21 mouse cellular contexts compared by ENCODE assay signal in genomic region chr11:32488344-32488743, GRCm38 (mm10). TPM values are rescaled to one million over a fixed set of nuclear protein-coding genes. Genes with fewer than 3 reads are reported as not detected.
DNase-seq lines count a peak whose midpoint lies in the region; ATAC-seq and TF ChIP-seq lines count a peak whose summit lies in the region.
"Had no signal": no experiment of that assay in that cellular context is flagged by ENCODE, and none has a peak within 500 bp of the region (broad histone marks: within the 10 kb centered on the region; RNA-seq: fewer than 3 reads in every experiment).

No protein-coding gene starts in this region.

- TF ChIP-seq POLR2A in spleen, adult 2 months (IDR thresholded peaks at IDR 0.05; ENCODE audit: low read depth, low read length), result no peak

- no peak overlapping the region for H3K4me3 ChIP-seq in kidney, postnatal 0 days (replicated peaks; ENCODE audit: low read depth, low read length)
- no peak overlapping the region for H3K4me3 ChIP-seq in spleen, adult 2 months (ENCODE audit: extremely low read depth, insufficient read depth, insufficient read length)
- H3K4me3 ChIP-seq in embryonic facial prominence, embryonic 14.5 days (ENCODE audit: low read depth, low read length), result no peak overlapping the region
- no peak overlapping the region for H3K4me3 ChIP-seq in forebrain, embryonic 11.5 days (ENCODE audit: low read depth, low read length)
- H3K4me3 ChIP-seq: hindbrain, embryonic 15.5 days; intestine, embryonic 15.5 days; midbrain, embryonic 10.5 days had no signal

- peak; percentile 69 for DNase-seq in kidney, postnatal 0 days (ENCODE audit: low spot score)
- no peak for DNase-seq in kidney, postnatal 25 days
- DNase-seq in spleen, adult 2 months (ENCODE audit: low read depth in 1 of 2, low spot score in 2 of 2), result no peak
- no peak for DNase-seq in spleen, adult 12 weeks (ENCODE audit: low spot score)
- peak; percentile 41 for DNase-seq in embryonic facial prominence, embryonic 14.5 days (ENCODE audit: low spot score)
- DNase-seq in forebrain, embryonic 11.5 days (ENCODE audit: low spot score), result no peak
- DNase-seq in thymus, postnatal 10 days (ENCODE audit: low spot score in 2 of 2), result no peak
- DNase-seq: adrenal gland, postnatal 25 days; cerebellum, adult 11 months; cerebellum, postnatal 14 days; heart, postnatal 36 days; kidney, postnatal 10 days; right cerebral cortex, postnatal 14 days; thymus, postnatal 25 days had no signal

- no peak overlapping the region for H3K9ac ChIP-seq in kidney, postnatal 0 days (ENCODE audit: low read depth, low read length)
- no peak overlapping the region for H3K9ac ChIP-seq in embryonic facial prominence, embryonic 14.5 days (ENCODE audit: low read depth, low read length)
- H3K9ac ChIP-seq in forebrain, embryonic 11.5 days (ENCODE audit: low read length), result no peak overlapping the region
- H3K9ac ChIP-seq: hindbrain, embryonic 15.5 days; intestine, embryonic 15.5 days had no signal

- H3K27me3 ChIP-seq in kidney, postnatal 0 days (ENCODE audit: insufficient read depth, low read length), result no peaks in the 10 kb centered on the region
- H3K27me3 ChIP-seq in spleen, adult 2 months (ENCODE audit: control insufficient read depth, insufficient read depth, low read length), result no peaks in the 10 kb centered on the region
- no peaks in the 10 kb centered on the region for H3K27me3 ChIP-seq in embryonic facial prominence, embryonic 14.5 days (replicated peaks; ENCODE audit: control insufficient read depth, insufficient read depth, low read length)
- H3K27me3 ChIP-seq in forebrain, embryonic 11.5 days (ENCODE audit: control insufficient read depth, insufficient read depth, low read length), result no peaks in the 10 kb centered on the region
- H3K27me3 ChIP-seq: hindbrain, embryonic 15.5 days; intestine, embryonic 15.5 days had no signal

- ATAC-seq in kidney, postnatal 0 days (replicated peaks; ENCODE audit: low FRiP score, low read depth), result no peak
- no peak for ATAC-seq in embryonic facial prominence, embryonic 14.5 days (ENCODE audit: low read depth)
- no peak for ATAC-seq in forebrain, embryonic 11.5 days (replicated peaks; ENCODE audit: low FRiP score)
- ATAC-seq: forebrain, embryonic 16.5 days had no signal

- H3K27ac ChIP-seq in kidney, postnatal 0 days, result peak overlapping the region; percentile 57; the same call in 1 of the 2 replicates
- H3K27ac ChIP-seq in spleen, adult 2 months (ENCODE audit: insufficient read depth, low read length), result peak overlapping the region; percentile 60; the same call in 1 of the 2 replicates
- peak overlapping the region; percentile 59; the same call in 1 of the 2 replicates for H3K27ac ChIP-seq in embryonic facial prominence, embryonic 14.5 days (replicated peaks; ENCODE audit: low read depth, low read length)
- no peak overlapping the region for H3K27ac ChIP-seq in forebrain, embryonic 11.5 days (ENCODE audit: low read depth, low read length)
- H3K27ac ChIP-seq: hindbrain, embryonic 15.5 days; intestine, embryonic 15.5 days; macrophage; midbrain, embryonic 10.5 days had no signal

- no peaks in the 10 kb centered on the region for H3K36me3 ChIP-seq in kidney, postnatal 0 days (ENCODE audit: insufficient read depth, low read length)
- H3K36me3 ChIP-seq in spleen, adult 2 months (ENCODE audit: control insufficient read depth, insufficient read depth, low read length), result no peaks in the 10 kb centered on the region
- H3K36me3 ChIP-seq in embryonic facial prominence, embryonic 14.5 days (ENCODE audit: control insufficient read depth, insufficient read depth, low read length), result peaks cover 7% of the 10 kb centered on the region; the same call in 1 of the 2 replicates
- H3K36me3 ChIP-seq in forebrain, embryonic 11.5 days (ENCODE audit: control insufficient read depth, insufficient read depth, low read length), result no peaks in the 10 kb centered on the region; the same call in 1 of the 2 replicates
- H3K36me3 ChIP-seq: hindbrain, embryonic 15.5 days; intestine, embryonic 15.5 days had no signal

- no peaks in the 10 kb centered on the region for H3K9me3 ChIP-seq in kidney, postnatal 0 days (replicated peaks; ENCODE audit: low read length)
- H3K9me3 ChIP-seq in embryonic facial prominence, embryonic 14.5 days (ENCODE audit: control insufficient read depth, low read length), result no peaks in the 10 kb centered on the region
- no peaks in the 10 kb centered on the region for H3K9me3 ChIP-seq in forebrain, embryonic 11.5 days (ENCODE audit: control insufficient read depth, low read length)
- H3K9me3 ChIP-seq: hindbrain, embryonic 15.5 days; intestine, embryonic 15.5 days; midbrain, embryonic 10.5 days had no signal

- H3K4me2 ChIP-seq in kidney, postnatal 0 days (ENCODE audit: low read length), result no peak overlapping the region
- no peak overlapping the region for H3K4me2 ChIP-seq in embryonic facial prominence, embryonic 14.5 days (ENCODE audit: low read depth, low read length)
- H3K4me2 ChIP-seq in forebrain, embryonic 11.5 days (ENCODE audit: low read depth, low read length, severe bottlenecking), result no peak overlapping the region
- H3K4me2 ChIP-seq: hindbrain, embryonic 15.5 days; intestine, embryonic 15.5 days; liver, embryonic 11.5 days had no signal

- no peak for TF ChIP-seq CTCF in kidney, postnatal 0 days (IDR thresholded peaks at IDR 0.05; ENCODE audit: low read depth)
- TF ChIP-seq CTCF in spleen, adult 2 months (IDR thresholded peaks at IDR 0.05; ENCODE audit: extremely low read depth, insufficient read depth, insufficient read length, insufficient replicate concordance), result no peak

- H3K4me1 ChIP-seq in kidney, postnatal 0 days (replicated peaks; ENCODE audit: insufficient read depth, low read length), result 0 out of 2 replicates have a peak, but pooled peaks cover 5% of the 10 kb centered on the region
- peaks cover 8% of the 10 kb centered on the region for H3K4me1 ChIP-seq in spleen, adult 2 months (ENCODE audit: control insufficient read depth, insufficient read depth, insufficient read length)
- peaks cover 18% of the 10 kb centered on the region for H3K4me1 ChIP-seq in embryonic facial prominence, embryonic 14.5 days (ENCODE audit: control insufficient read depth, insufficient read depth, low read length)
- no peaks in the 10 kb centered on the region for H3K4me1 ChIP-seq in forebrain, embryonic 11.5 days (replicated peaks; ENCODE audit: control insufficient read depth, insufficient read depth, low read length)
- H3K4me1 ChIP-seq: hindbrain, embryonic 15.5 days; midbrain, embryonic 10.5 days had no signal

RNA-seq across cellular contexts. Expression of gene Ubtd2, which starts 33.2 kb away (rescaled TPM):
- 28.8 TPM in 2 replicates for polyA plus RNA-seq in kidney, postnatal 0 days (2015; fragmentation: Nextera tagmentation; extraction: Ambion mirVana)
- 2.4 and 3.1 TPM in 2 replicates for polyA plus RNA-seq in spleen, adult 2 months (2012; rRNA removed)
- polyA plus RNA-seq in embryonic facial prominence, embryonic 14.5 days (2014; fragmentation: Nextera tagmentation; extraction: Ambion mirVana), result 86.4 and 95.9 TPM in 2 replicates
- 72.2 and 79.6 TPM in 2 replicates for polyA plus RNA-seq in forebrain, embryonic 11.5 days (2014; fragmentation: Nextera tagmentation; extraction: Ambion mirVana)

RNA-seq across cellular contexts. Expression of gene Efcab9, which starts 43.5 kb away (rescaled TPM):
- polyA plus RNA-seq in kidney, postnatal 0 days (2015; fragmentation: Nextera tagmentation; extraction: Ambion mirVana), result 0.49 TPM in 1 of 2 replicates, not detected in the other
- 0.16 and 0.54 TPM in 2 replicates for polyA plus RNA-seq in spleen, adult 2 months (2012; rRNA removed)
- polyA plus RNA-seq in embryonic facial prominence, embryonic 14.5 days (2014; fragmentation: Nextera tagmentation; extraction: Ambion mirVana), result 0.31 TPM in 1 of 2 replicates, not detected in the other
- polyA plus RNA-seq in forebrain, embryonic 11.5 days (2014; fragmentation: Nextera tagmentation; extraction: Ambion mirVana), result 0.29 TPM in 1 of 2 replicates, not detected in the other
- polyA plus RNA-seq: forebrain, embryonic 16.5 days; macrophage; midbrain, postnatal 0 days had no signal

RNA-seq across cellular contexts. Expression of gene Stk10, which starts 44.8 kb away (rescaled TPM):
- 2.3 and 2.4 TPM in 2 replicates for polyA plus RNA-seq in kidney, postnatal 0 days (2015; fragmentation: Nextera tagmentation; extraction: Ambion mirVana)
- 82.8 and 87.0 TPM in 2 replicates for polyA plus RNA-seq in spleen, adult 2 months (2012; rRNA removed)
- polyA plus RNA-seq in embryonic facial prominence, embryonic 14.5 days (2014; fragmentation: Nextera tagmentation; extraction: Ambion mirVana), result 2.8 and 2.9 TPM in 2 replicates
- 1.4 and 1.8 TPM in 2 replicates for polyA plus RNA-seq in forebrain, embryonic 11.5 days (2014; fragmentation: Nextera tagmentation; extraction: Ambion mirVana)

Comparison
In these comparisons a context has a peak if more than half of its experiments do, and no peak if none do; other contexts are left out.
1. DNase-seq: peak in kidney, postnatal 0 days (single experiment) and embryonic facial prominence, embryonic 14.5 days (single experiment); none in kidney, postnatal 25 days (0 of 2), spleen, adult 2 months (0 of 2), spleen, adult 12 weeks (single experiment), forebrain, embryonic 11.5 days (single experiment) and thymus, postnatal 10 days (0 of 2).
2. RNA of gene Stk10, which starts 44.8 kb away (polyA plus RNA-seq): 82.8 to 87.0 TPM in spleen, adult 2 months; 2.8 to 2.9 TPM in embryonic facial prominence, embryonic 14.5 days, 2.3 to 2.4 TPM in kidney, postnatal 0 days and 1.4 to 1.8 TPM in forebrain, embryonic 11.5 days; every median in the first group is over 10 times any median in the second.